Mouse (Mus musculus) forebrain, embryonic 16.5 days (tissue): ENCODE measurements around the gene Rufy1. TPM values are rescaled to one million over a fixed set of nuclear protein-coding genes. Genes with fewer than 3 reads are reported as not detected.
"Not testable (repeated sequence)": the region's sequence is repeated elsewhere in the genome, so short reads cannot be mapped to it uniquely, and the experiment has no call there.

Experiments
- ATAC-seq: fragments of 200-750 bp; cut with Nextera tagmentation; 2 replicates; pipeline ENCODE4 v1.8.0; 2017; ENCODE audit warnings: mild to moderate bottlenecking, moderate library complexity
- H3K27ac ChIP-seq: fragments of 300-500 bp; sonication (generic); 2 replicates; pipeline ENCODE4 v1.5.1; 2014; ENCODE audit warnings: low read length, control low read depth
- H3K27me3 ChIP-seq: fragments of 300-500 bp; sonication (generic); replicated peaks from 2 replicates; pipeline ENCODE4 v1.6.1; 2014; ENCODE audit warnings: low read length; ENCODE audit not compliant: control insufficient read depth, insufficient read depth
- H3K36me3 ChIP-seq: fragments of 300-500 bp; sonication (generic); 2 replicates; pipeline ENCODE4 v1.6.1; 2014; ENCODE audit not compliant: control insufficient read depth, insufficient read depth
- H3K4me1 ChIP-seq: fragments of 300-500 bp; sonication (generic); replicated peaks from 2 replicates; pipeline ENCODE4 v1.6.1; 2014; ENCODE audit warnings: low read length; ENCODE audit not compliant: control insufficient read depth, insufficient read depth
- H3K4me2 ChIP-seq: fragments of 300-500 bp; sonication (generic); 2 replicates; pipeline ENCODE4 v1.6.1; 2014; ENCODE audit warnings: mild to moderate bottlenecking, low read length, control low read depth
- H3K4me3 ChIP-seq: fragments of 300-500 bp; sonication (generic); replicated peaks from 2 replicates; pipeline ENCODE4 v1.5.1; 2014; ENCODE audit warnings: mild to moderate bottlenecking, low read length, control low read depth
- H3K9ac ChIP-seq: fragments of 300-500 bp; sonication (generic); replicated peaks from 2 replicates; pipeline ENCODE4 v1.6.1; 2014; ENCODE audit warnings: low read depth, low read length, control low read depth
- H3K9me3 ChIP-seq: fragments of 300-500 bp; sonication (generic); 2 replicates; pipeline ENCODE4 v1.6.1; 2016; ENCODE audit warnings: low read length; ENCODE audit not compliant: control insufficient read depth
- WGBS: fragments of 180-500 bp; shearing (Covaris S2); extraction: QIAGEN DNeasy Blood & Tissue Kit; methylation state at CpG from one replicate; pipeline ENCODE4 v1.1.7; 2014; 5-methylcytosine and 5-hydroxymethylcytosine counted together
- polyA plus RNA-seq: library from polyadenylated mRNA; unstranded; fragments of >200 nt; fragmentation: Nextera tagmentation; extraction: Ambion mirVana; gene quantifications from 2 replicates; pipeline ENCODE4 v1.2.1, GENCODE M21; 2015

Gene Rufy1
- polyA plus RNA-seq, 1 experiment from 2014 or later = 31.2 TPM

DNA sequence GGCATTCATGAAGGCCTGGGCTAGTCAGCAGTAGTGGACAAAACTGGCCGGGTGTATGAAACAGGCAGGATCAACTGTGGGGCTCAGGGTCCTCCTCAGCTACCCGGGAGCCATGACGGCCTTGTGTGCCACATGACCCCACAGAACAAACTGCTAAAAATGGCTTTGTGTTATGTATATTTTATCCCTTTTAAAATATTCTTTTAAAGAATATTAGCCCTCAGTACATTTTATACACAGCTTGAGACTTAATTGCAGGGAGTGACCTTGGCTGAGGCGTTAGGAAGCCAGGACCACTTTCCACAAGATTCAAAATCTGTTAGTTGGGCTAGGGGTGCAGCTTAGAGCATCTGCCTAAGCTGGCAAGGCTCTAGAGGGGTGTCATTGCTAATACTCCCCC lies 60.0 kb downstream of the Rufy1 start:
- peaks cover 13% of the 10 kb centered on the region for H3K4me1 ChIP-seq
- peak overlapping the region; percentile 72 for H3K9ac ChIP-seq

DNA sequence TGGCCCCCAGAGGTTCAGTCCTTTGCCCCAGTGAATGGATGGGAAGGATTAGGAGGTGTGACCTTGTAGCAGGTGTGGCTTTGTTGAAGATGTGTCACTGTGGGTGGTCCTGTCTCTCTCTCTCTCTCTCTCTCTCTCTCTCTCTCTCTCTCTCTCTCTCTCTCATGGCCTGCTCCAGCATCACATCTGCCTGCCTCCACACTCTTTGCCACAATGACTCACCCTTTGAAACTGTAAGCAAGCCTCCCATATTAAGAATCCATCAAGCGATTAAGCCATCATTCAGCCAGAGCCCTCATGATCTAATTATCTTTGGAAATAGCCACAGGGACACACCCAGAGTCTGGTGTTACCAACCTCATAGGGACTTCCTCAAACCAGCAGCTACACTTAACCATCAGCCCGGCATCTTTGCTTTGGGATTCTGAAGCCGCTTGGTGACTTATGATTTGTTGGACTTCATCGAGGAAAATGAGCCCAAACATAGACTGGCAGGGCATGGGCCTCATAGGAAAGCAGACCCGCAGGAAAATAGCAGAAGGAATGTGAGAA lies 61.5 kb downstream of the Rufy1 start:
- no peak overlapping the region for H3K4me3 ChIP-seq
- peaks cover 13% of the 10 kb centered on the region for H3K4me1 ChIP-seq
- H3K9ac ChIP-seq = no peak overlapping the region
- no peak for ATAC-seq
- no peaks in the 10 kb centered on the region for H3K9me3 ChIP-seq
- no peaks in the 10 kb centered on the region for H3K27me3 ChIP-seq
- no peak overlapping the region for H3K4me2 ChIP-seq
- 90% methylated on average over 5 of the region's 5 CpGs for WGBS
- no peak overlapping the region for H3K27ac ChIP-seq
- H3K36me3 ChIP-seq = no peaks in the 10 kb centered on the region

More for the DNA sequence above, 60.0 kb downstream of the Rufy1 start:
- Histone ChIP-seq H3K9me3 (no peaks in the 10 kb centered on the region), H3K4me2 (peak overlapping the region; percentile 68), H3K27ac (peak overlapping the region; percentile 84), H3K36me3 (no peaks in the 10 kb centered on the region), H3K27me3 (no peaks in the 10 kb centered on the region), H3K4me3 (peak overlapping the region; percentile 43)
- 40% methylated on average over 4 of the region's 4 CpGs for WGBS
- peak; percentile 47; the same call in 1 of the 2 replicates for ATAC-seq

DNA sequence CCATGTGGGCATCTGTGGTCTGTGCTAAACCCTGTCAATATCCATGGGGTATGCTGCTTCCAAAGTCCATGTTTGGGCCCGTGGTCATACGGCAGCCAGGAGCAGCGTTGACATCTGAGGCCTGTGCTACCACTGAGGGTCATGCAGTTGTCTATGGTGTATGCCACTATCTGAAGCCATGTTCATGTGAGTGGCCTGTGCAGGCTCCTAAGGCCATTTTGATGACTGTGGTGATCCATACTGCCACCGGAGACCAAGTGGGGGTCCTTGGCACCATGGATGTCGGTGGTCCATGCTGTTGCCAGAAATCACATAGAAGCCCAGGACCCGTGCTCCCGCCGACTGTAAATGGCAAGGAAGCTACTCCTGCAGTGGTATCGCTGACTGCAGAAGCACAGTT lies 63.4 kb downstream of the Rufy1 start:
- Histone ChIP-seq H3K27ac (no peak overlapping the region), H3K9me3 (no peaks in the 10 kb centered on the region), H3K9ac (no peak overlapping the region), H3K36me3 (no peaks in the 10 kb centered on the region), H3K4me3 (no peak overlapping the region), H3K4me1 (peaks cover 13% of the 10 kb centered on the region), H3K27me3 (no peaks in the 10 kb centered on the region), H3K4me2 (no peak overlapping the region)
- no peak for ATAC-seq
- WGBS = 94% methylated on average over 9 of the region's 9 CpGs

DNA sequence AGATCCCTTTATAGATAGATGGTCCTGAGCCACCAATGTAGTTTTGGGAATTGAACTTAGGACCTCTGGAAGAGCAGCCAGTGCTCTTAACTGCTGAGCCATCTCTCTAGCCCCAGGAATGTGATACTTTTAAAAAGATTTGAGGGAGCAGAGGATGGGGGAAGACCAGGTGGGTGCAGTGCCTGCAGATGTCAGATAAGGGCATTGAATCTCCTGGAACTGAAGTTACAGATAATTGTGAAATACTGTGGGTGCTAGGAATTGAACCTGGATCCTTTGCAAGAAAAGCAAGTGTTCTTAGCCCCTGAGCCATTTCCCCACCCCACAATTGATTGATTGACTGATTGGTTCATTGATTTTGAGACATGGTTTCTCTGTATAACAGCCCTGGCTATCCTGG lies 65.6 kb downstream of the Rufy1 start:
- no peak for ATAC-seq
- Histone ChIP-seq H3K36me3 (no peaks in the 10 kb centered on the region), H3K27me3 (no peaks in the 10 kb centered on the region), H3K9me3 (no peaks in the 10 kb centered on the region), H3K4me3 (no peak overlapping the region), H3K27ac (no peak overlapping the region), H3K9ac (no peak overlapping the region), H3K4me1 (no peaks in the 10 kb centered on the region), H3K4me2 (no peak overlapping the region)

DNA sequence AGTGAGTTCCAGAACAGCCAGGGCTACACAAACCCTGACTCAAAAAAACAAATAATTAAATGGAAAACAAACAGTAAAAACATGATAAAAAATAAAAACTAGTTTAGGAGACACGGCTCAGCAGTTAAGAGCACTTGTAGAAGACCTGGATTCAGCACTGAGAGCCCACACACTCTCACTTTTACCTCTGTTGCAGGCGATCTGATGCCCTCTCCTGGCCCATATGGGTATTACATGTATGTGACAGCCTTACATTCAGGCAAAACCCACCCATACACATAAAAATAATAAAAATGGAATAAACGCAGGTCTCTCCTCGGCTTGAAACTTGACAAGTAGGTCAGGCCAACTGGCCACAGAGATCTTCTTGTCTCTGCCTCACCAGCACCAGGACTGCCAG lies 66.4 kb downstream of the Rufy1 start:
- H3K4me2 ChIP-seq = no peak overlapping the region
- H3K27me3 ChIP-seq = no peaks in the 10 kb centered on the region
- WGBS = 8% methylated on average over 4 of the region's 4 CpGs
- no peaks in the 10 kb centered on the region for H3K36me3 ChIP-seq
- H3K4me1 ChIP-seq = no peaks in the 10 kb centered on the region
- no peaks in the 10 kb centered on the region for H3K9me3 ChIP-seq
- no peak overlapping the region for H3K4me3 ChIP-seq
- H3K27ac ChIP-seq = no peak overlapping the region
- H3K9ac ChIP-seq = no peak overlapping the region
- ATAC-seq = peak; percentile 62

DNA sequence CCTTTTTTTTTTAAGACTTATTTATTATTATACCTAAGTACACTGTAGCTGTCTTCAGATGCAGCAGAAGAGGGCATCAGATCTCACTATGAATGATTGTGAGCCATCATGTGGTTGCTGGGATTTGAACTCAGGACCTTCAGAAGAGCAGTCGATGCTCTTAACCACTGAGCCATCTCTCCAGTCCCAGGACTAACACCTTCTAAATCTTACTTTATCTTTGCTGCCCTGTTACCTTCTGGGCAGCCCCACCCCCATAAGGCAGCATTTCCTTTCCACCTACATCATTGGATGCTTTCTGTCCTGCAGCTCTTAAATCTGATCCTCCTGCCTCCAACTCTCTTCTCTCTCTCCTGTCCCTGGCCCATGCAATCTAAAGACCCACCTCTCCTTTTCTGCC lies 69.6 kb downstream of the Rufy1 start:
- not testable (repeated sequence) for H3K4me3 ChIP-seq, H3K9ac ChIP-seq, H3K27ac ChIP-seq, H3K9me3 ChIP-seq, H3K27me3 ChIP-seq, ATAC-seq, H3K4me2 ChIP-seq, H3K36me3 ChIP-seq, H3K4me1 ChIP-seq
- 80% methylated on average over 1 of the region's 1 CpGs for WGBS

DNA sequence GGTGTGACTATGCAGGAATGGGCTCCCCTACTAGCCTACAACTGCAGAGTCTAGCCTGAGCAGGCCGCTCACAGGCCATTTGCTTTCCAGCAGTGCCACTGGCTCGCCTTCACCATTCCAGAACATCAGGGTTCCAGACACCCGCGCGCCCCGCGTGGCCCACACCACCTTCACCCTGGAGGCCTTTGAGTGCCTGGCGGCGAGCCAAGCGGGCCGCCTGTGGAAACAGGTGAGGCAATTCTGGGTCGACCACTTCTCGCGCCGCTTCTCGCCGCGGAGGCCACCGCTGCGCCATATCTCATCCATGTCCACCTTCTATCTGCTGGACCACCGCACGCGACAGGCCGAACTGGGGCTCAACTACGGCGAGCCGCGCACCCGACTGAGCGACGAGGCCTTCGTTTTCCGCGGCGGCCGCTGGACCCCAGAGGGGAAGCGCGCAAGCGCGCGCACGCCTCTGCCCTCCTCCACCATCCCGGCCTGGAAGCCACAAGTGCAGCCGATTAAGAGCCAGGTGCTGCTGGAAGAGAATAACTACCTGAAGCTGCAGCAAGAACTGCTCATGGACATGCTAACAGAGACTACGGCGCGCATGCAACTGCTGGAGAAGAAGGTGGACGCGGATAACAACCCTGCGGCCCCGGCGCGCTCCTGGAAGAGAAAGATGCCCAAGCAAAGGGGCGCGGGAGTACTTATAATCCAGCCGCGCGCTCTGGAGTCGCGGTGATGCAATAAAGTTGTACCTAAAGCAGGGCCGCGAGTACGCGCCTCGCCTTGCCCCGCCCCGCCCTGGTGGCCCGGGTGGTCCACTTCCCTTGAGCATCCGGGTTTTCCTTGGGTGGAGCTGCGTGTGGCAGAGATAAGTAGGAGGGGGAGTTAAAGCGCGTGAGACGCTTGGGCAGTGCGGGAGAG lies 71.7 kb downstream of the Rufy1 start:
- ATAC-seq = peak; percentile 79
- H3K27ac ChIP-seq = peak overlapping the region; percentile 16; the same call in 1 of the 2 replicates
- peak overlapping the region; percentile 52 for H3K9ac ChIP-seq
- H3K4me2 ChIP-seq = peak overlapping the region; percentile 87
- H3K27me3 ChIP-seq = no peaks in the 10 kb centered on the region; the same call in 1 of the 2 replicates
- 2% methylated on average over 74 of the region's 74 CpGs for WGBS
- H3K4me1 ChIP-seq = peaks cover 5% of the 10 kb centered on the region
- peak overlapping the region; percentile 53 for H3K4me3 ChIP-seq
- H3K9me3 ChIP-seq = no peaks in the 10 kb centered on the region
- H3K36me3 ChIP-seq = no peaks in the 10 kb centered on the region

DNA sequence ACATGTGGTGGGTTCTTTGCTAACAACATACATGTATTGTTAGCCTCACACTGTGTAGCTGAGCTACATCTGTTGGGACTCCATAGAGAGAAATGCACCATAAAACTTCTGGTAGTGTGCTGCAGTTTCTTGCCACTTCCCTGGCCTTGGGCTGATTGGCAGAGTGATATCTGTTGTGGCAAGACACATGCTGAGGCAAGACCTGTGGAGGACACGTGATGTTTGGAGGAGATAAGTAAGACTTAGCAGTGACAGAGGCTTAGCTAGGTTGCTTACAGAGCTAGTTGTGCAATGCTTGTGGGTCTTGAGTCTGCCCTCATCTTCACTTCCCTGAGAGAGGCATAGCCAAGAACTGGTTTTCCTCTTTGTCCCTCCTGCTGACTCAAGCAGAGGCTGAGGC lies 75.5 kb downstream of the Rufy1 start:
- Histone ChIP-seq H3K4me1 (peaks cover 5% of the 10 kb centered on the region), H3K27me3 (no peaks in the 10 kb centered on the region; the same call in 1 of the 2 replicates), H3K27ac (no peak overlapping the region), H3K9ac (no peak overlapping the region), H3K4me2 (no peak overlapping the region), H3K4me3 (no peak overlapping the region), H3K9me3 (no peaks in the 10 kb centered on the region), H3K36me3 (no peaks in the 10 kb centered on the region)
- 76% methylated on average over 1 of the region's 1 CpGs for whole genome bisulfite sequencing
- ATAC-seq = no peak

DNA sequence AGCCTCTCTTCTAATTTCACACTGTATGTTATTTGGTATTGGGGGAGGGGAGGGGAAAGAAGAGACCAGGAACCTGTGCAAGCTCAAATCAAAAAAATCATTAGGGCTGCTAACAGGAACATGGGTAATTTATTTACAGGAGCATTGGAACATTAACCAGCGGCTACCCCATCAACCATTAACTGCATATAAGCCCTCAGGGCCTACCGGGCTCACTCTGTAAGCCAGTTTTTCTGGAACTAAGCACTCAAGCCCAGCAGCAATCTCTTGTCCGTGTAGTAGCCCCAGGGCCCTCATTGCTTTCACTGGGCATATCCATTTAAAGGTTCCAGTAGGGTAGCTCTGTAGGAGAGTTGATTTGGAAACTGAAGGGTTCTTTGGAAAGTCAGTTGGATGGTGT lies 76.1 kb downstream of the Rufy1 start:
- Histone ChIP-seq H3K36me3 (no peaks in the 10 kb centered on the region), H3K4me1 (peaks cover 5% of the 10 kb centered on the region), H3K27ac (no peak overlapping the region), H3K9me3 (no peaks in the 10 kb centered on the region), H3K4me2 (no peak overlapping the region), H3K27me3 (no peaks in the 10 kb centered on the region; the same call in 1 of the 2 replicates), H3K9ac (no peak overlapping the region), H3K4me3 (no peak overlapping the region)
- no peak for ATAC-seq
- 75% methylated on average over 3 of the region's 3 CpGs for WGBS
